Mouse (Mus musculus) liver, embryonic 12.5 days (tissue): ENCODE results near the gene Asb4. TPM values are rescaled to one million over a fixed set of nuclear protein-coding genes. Genes with fewer than 3 reads are reported as not detected.
A peak's percentile ranks its signal among the peaks of the same experiment; 100 is the strongest.

Experiments used
- ATAC-seq: fragments of 200-750 bp; cut with Nextera tagmentation; 2 replicates; pipeline ENCODE4 v1.8.0; 2017; ENCODE audit warnings: moderate number of reproducible peaks, mild to moderate bottlenecking, moderate library complexity
- H3K27ac ChIP-seq: fragments of 300-500 bp; sonication (generic); 2 replicates; pipeline ENCODE4 v1.5.1; 2016; ENCODE audit warnings: mild to moderate bottlenecking
- H3K27me3 ChIP-seq: fragments of 300-500 bp; sonication (generic); replicated peaks from 2 replicates; pipeline ENCODE4 v1.6.1; 2016; ENCODE audit warnings: mild to moderate bottlenecking, moderate library complexity
- H3K36me3 ChIP-seq: fragments of 300-500 bp; sonication (generic); 2 replicates; pipeline ENCODE4 v1.6.1; 2016; ENCODE audit warnings: mild to moderate bottlenecking, moderate library complexity
- H3K4me1 ChIP-seq: fragments of 300-500 bp; sonication (generic); 2 replicates; pipeline ENCODE4 v1.6.1; 2016
- H3K4me2 ChIP-seq: fragments of 300-500 bp; sonication (generic); 2 replicates; pipeline ENCODE4 v1.6.1; 2016; ENCODE audit warnings: mild to moderate bottlenecking, moderate library complexity
- H3K4me3 ChIP-seq: fragments of 300-500 bp; sonication (generic); 2 replicates; pipeline ENCODE4 v1.5.1; 2016; ENCODE audit warnings: mild to moderate bottlenecking, moderate library complexity
- H3K9ac ChIP-seq: fragments of 300-500 bp; sonication (generic); 2 replicates; pipeline ENCODE4 v1.6.1; 2016; ENCODE audit warnings: mild to moderate bottlenecking, moderate library complexity
- H3K9me3 ChIP-seq: fragments of 300-500 bp; sonication (generic); replicated peaks from 2 replicates; pipeline ENCODE4 v1.6.1; 2016; ENCODE audit warnings: mild to moderate bottlenecking, moderate library complexity
- WGBS: fragments of 180-500 bp; shearing (Covaris S2); methylation state at CpG from one replicate; pipeline ENCODE4 v1.1.7; 2016; ENCODE audit not compliant: insufficient replicate concordance; 5-methylcytosine and 5-hydroxymethylcytosine counted together
- polyA plus RNA-seq: library from polyadenylated mRNA; unstranded; fragments of >200 nt; fragmentation: Nextera tagmentation; extraction: Ambion mirVana; gene quantifications from 2 replicates; pipeline ENCODE4 v1.2.1, GENCODE M21; 2016

Asb4 gene
- polyA plus RNA-seq, 1 experiment from 2014 or later: 35.6 TPM

DNA sequence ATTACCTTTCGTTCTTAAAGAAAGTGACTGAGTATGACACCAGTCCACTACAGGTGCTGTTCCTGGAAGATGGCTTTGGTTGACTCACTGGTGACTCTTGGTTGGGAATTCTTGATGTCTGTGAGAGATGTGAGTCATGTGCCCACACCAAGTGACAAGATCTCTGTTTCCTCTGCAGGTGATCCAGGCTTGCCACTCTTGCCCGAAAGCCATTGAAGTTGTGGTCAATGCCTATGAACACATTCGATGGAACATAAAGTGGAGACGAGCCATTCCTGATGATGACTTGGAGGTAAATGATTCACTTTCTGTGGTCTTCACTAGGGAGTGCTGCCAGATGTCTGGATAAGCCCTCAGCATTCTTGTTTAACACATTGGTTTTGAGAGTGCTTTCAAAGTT, 46.4 kb downstream of the Asb4 start:
- H3K27me3 ChIP-seq: no peaks in the 10 kb centered on the region
- no peak overlapping the region for H3K4me2 ChIP-seq
- no peaks in the 10 kb centered on the region for H3K36me3 ChIP-seq
- 81% methylated on average over 4 of the region's 4 CpGs for WGBS
- no peaks in the 10 kb centered on the region for H3K4me1 ChIP-seq
- no peak overlapping the region for H3K4me3 ChIP-seq
- H3K27ac ChIP-seq: no peak overlapping the region
- ATAC-seq: no peak
- H3K9ac ChIP-seq: no peak overlapping the region
- no peaks in the 10 kb centered on the region for H3K9me3 ChIP-seq

DNA sequence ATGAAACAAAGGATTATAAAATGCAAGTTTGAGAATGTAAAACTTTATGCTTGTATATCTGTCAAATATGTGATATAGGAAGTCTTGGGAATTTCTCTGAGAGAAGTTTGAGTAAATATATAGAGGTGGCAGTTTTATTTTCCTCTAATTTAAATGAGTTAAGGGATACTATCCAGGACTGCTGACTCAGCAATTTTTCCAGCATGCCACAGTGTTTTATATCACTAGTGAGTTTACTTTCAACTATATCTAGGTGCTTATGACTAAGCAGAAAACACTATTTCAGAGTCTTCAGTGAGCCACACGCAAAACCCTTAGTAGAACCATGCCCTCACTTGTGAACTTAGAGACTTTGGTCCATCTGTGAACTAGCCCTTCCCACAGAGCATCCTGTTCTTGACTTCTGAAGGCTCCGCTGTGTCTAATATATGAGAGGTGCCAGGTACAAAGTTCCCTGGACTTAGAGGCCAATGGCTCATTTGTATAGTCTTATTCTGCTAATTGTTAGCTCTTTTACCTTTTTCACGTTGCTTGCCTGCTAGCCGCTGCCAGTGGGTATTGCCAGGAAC, 46.9 kb downstream of the Asb4 start:
- Histone ChIP-seq H3K4me2 (no peak overlapping the region), H3K27me3 (no peaks in the 10 kb centered on the region), H3K36me3 (no peaks in the 10 kb centered on the region), H3K9me3 (no peaks in the 10 kb centered on the region), H3K4me3 (no peak overlapping the region), H3K9ac (no peak overlapping the region), H3K4me1 (no peaks in the 10 kb centered on the region), H3K27ac (no peak overlapping the region)
- no peak for ATAC-seq
- 86% methylated on average over 4 of the region's 4 CpGs for WGBS

DNA sequence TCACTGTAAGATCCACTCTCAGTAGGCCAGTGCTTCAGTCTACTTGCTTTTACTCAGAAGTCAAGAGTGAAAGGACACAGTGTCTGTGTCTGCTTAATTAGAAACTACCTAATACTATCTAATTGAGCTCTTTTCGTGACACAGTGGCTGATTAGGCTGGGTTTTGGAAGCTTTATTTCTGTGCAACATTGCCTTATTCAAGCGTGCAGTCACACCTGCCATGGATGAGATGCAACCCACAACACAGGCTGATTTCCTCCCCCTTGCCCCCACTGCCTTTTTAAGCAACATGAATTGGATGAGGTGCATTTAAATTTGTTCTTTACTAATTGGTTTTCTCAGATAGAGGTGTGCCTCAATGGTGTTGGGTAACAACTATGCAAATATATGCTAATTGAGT, 50.7 kb downstream of the Asb4 start:
- H3K27ac ChIP-seq: no peak overlapping the region
- H3K27me3 ChIP-seq: no peaks in the 10 kb centered on the region
- H3K9ac ChIP-seq: no peak overlapping the region
- H3K4me1 ChIP-seq: no peaks in the 10 kb centered on the region
- H3K36me3 ChIP-seq: no peaks in the 10 kb centered on the region
- 58% methylated on average over 2 of the region's 2 CpGs for WGBS
- no peak for ATAC-seq
- no peaks in the 10 kb centered on the region for H3K9me3 ChIP-seq
- no peak overlapping the region for H3K4me3 ChIP-seq
- no peak overlapping the region for H3K4me2 ChIP-seq

DNA sequence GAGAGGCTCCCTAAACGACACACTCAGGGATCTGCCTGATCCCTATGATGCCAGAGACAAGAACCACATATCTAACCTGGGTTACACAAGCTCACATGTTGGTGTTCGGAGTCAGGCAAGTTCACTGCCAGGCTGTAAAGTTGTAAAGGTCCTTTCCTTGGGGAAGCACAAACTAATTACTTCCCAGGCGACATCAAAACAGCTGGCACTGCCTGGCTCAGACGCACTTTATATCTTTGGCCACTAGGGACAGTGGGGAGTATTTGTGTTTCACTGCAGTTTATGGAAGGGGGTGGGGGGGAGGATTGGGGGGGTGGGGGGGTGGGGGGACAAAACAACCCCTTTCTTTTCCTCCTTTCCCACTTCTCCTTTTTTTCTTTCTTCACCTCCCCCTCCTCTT, 54.6 kb downstream of the Asb4 start:
- no peak overlapping the region for H3K4me3 ChIP-seq
- WGBS: 42% methylated on average over 4 of the region's 4 CpGs
- no peaks in the 10 kb centered on the region for H3K36me3 ChIP-seq
- no peaks in the 10 kb centered on the region for H3K27me3 ChIP-seq
- no peaks in the 10 kb centered on the region for H3K9me3 ChIP-seq
- peaks cover 10% of the 10 kb centered on the region for H3K4me1 ChIP-seq
- ATAC-seq: no peak
- no peak overlapping the region for H3K9ac ChIP-seq
- no peak overlapping the region for H3K27ac ChIP-seq
- H3K4me2 ChIP-seq: no peak overlapping the region

DNA sequence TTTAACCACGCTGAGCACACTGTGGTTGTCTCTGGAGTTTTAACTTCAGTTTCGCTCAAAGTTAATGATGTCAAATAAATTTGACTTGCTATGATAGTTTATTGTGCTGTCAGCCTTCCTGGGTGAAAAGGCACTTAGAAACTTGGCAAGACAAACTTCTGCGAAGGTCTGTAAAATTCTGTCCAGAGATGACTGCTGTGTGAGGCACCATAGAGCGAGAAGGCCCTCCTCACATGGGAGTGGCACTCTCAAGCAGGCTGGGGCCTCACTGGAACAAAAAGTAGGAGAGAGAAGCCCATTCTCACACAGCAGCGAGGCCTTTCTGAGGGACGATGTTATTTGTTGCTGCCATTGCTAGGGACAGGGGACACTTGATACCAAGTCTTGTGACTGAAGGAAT, 58.0 kb downstream of the Asb4 start:
- WGBS: 80% methylated on average over 6 of the region's 6 CpGs
- H3K27me3 ChIP-seq: 0 out of 2 replicates have a peak, but pooled peaks cover 4% of the 10 kb centered on the region
- no peaks in the 10 kb centered on the region for H3K9me3 ChIP-seq
- H3K4me1 ChIP-seq: peaks cover 25% of the 10 kb centered on the region
- H3K36me3 ChIP-seq: no peaks in the 10 kb centered on the region
- H3K4me2 ChIP-seq: no peak overlapping the region
- no peak overlapping the region for H3K9ac ChIP-seq
- no peak for ATAC-seq
- H3K27ac ChIP-seq: no peak overlapping the region
- H3K4me3 ChIP-seq: no peak overlapping the region

DNA sequence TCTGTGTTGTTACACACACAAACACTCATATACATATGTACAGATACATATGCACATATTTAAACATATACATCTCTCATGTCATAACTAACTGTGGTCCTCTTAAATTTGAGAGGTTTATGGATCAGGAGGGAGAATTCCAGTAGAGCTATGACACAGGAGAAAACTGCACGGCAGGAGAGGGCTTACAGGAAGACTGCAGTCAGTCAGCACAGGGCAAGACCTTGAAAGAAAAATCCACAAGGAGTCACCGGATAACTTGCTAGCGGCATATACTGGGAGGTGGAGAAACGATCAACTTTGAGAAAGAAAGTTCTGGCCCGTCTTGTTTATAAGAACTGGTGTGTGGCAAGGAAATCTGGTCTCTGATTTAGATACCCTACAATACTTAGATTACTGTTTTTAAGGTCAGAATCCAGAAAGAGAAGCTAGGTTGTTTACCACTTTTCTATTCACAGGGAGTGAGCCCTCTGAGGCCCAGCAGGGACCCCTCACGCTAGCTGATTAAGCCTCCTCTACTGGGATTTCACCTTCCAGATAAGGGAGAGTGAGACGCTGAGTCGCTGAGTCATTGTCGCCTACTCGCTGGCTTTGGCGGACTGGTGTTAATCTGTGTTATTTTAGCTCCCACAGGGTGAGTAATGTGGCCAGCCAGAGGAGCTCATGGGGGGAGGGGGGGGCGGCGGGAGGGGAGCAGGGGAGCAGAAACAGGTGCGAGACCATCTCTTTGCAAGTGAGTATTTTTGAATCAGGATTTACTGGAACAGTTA, 59.3 kb downstream of the Asb4 start:
- peak overlapping the region; percentile 23; the same call in 1 of the 2 replicates for H3K27ac ChIP-seq
- 9% methylated on average over 14 of the region's 14 CpGs for WGBS
- 0 out of 2 replicates have a peak, but pooled peaks cover 4% of the 10 kb centered on the region for H3K27me3 ChIP-seq
- peaks cover 32% of the 10 kb centered on the region for H3K4me1 ChIP-seq
- H3K9me3 ChIP-seq: no peaks in the 10 kb centered on the region
- H3K4me3 ChIP-seq: no peak overlapping the region; the same call in 1 of the 2 replicates
- peak overlapping the region; percentile 56 for H3K4me2 ChIP-seq
- ATAC-seq: peak; percentile 93
- H3K9ac ChIP-seq: 0 out of 2 replicates have a peak overlapping the region, but pooled peaks have one; percentile 30
- H3K36me3 ChIP-seq: no peaks in the 10 kb centered on the region

DNA sequence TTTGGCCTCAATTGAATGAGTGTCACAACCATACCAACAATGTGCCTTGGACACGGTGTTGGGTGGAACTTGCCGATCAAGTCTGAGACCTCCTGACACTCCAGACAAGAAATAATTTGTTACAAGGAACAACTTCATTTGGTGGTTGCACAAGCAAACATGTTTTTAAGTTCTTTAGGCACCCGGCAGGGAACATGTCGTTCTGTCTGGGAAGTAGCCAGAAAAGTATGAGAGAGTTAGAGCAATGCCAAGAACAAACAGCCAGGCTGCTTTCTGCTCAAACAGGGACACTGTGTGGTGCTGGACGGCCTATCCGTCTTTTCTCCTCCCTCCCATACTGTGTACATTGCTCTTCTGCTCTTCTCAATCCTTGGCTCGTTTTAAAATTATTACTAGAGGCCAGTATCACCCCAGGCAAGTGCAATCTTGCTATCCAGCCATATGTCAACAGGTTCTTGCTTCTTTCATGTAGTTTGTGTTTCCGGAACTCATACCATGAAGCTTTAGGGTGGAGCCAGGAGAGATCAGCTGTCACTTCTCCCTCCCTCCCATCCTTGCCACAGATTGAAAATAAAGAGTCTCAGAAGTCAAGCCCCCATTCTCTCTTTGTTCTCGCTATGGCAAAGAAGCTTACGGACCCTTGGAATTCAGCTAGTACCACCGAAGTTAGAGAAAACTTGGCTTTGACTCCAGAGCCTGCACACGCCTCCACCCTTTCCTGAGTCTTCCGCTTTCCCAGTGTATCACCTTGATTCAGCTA, 60.1 kb downstream of the Asb4 start:
- H3K36me3 ChIP-seq: no peaks in the 10 kb centered on the region
- H3K27me3 ChIP-seq: 0 out of 2 replicates have a peak, but pooled peaks cover 4% of the 10 kb centered on the region
- H3K9ac ChIP-seq: no peak overlapping the region
- no peak overlapping the region; the same call in 1 of the 2 replicates for H3K4me3 ChIP-seq
- peak overlapping the region; percentile 56 for H3K4me2 ChIP-seq
- no peaks in the 10 kb centered on the region for H3K9me3 ChIP-seq
- 0 out of 2 replicates have a peak overlapping the region, but pooled peaks have one; percentile 4 for H3K27ac ChIP-seq
- H3K4me1 ChIP-seq: peaks cover 32% of the 10 kb centered on the region
- no peak for ATAC-seq
- 29% methylated on average over 13 of the region's 13 CpGs for WGBS

DNA sequence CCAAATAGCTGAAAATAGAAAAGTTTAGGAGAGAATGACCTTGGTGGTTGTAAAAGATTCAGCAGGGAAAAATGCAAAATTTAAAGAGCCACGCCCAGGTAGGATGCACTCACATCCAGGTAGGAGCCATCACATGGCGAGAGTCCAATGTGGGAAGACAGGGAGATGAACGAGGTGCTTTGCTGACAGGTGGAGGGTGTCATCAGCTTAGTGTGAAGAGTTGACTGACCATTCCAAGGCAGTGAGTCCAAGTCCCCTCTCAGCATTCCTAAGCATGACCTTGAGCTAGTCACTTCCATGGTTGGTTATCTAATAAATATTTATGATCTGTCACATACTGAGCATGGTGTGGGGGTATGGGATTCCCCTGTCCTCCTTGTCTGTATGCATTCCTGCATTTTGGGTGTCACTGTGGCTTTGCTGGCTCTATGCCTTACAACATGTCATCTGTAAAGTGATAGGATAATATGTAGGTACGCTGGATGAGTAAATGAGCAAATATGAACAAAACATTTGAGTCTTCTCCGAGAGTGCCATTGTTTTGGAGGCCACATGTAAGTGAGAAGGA, 61.2 kb downstream of the Asb4 start:
- no peak overlapping the region for H3K9ac ChIP-seq
- WGBS: 82% methylated on average over 5 of the region's 5 CpGs

DNA sequence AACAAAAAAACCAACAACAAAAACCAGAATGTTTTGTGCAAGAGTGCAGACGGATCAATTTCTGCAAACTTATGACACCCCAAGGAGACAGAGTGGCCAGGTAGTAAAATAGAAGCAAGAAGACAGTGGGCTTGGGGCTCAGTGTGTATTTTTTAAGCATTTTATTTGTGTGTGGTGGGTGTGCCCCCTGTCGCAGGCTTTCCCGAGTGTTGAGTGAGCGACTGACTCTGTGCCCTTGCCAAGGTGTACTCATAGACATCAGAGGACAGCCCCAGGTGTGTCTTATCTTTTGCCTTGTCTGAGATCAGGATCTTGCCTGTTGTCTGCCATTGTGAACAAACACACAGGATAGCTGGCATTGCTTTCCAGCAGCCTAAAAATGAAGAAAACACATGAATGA, 63.8 kb downstream of the Asb4 start:
- H3K4me1 ChIP-seq: peaks cover 30% of the 10 kb centered on the region
- no peaks in the 10 kb centered on the region for H3K36me3 ChIP-seq
- H3K4me3 ChIP-seq: no peak overlapping the region
- H3K27me3 ChIP-seq: 0 out of 2 replicates have a peak, but pooled peaks cover 4% of the 10 kb centered on the region
- no peaks in the 10 kb centered on the region for H3K9me3 ChIP-seq
- ATAC-seq: no peak
- H3K27ac ChIP-seq: no peak overlapping the region
- H3K4me2 ChIP-seq: no peak overlapping the region
- 80% methylated on average over 4 of the region's 4 CpGs for WGBS
- H3K9ac ChIP-seq: no peak overlapping the region

More for the DNA sequence above, 61.2 kb downstream of the Asb4 start:
- 0 out of 2 replicates have a peak, but pooled peaks cover 4% of the 10 kb centered on the region for H3K27me3 ChIP-seq
- no peaks in the 10 kb centered on the region for H3K36me3 ChIP-seq
- H3K4me1 ChIP-seq: peaks cover 32% of the 10 kb centered on the region
- H3K4me2 ChIP-seq: no peak overlapping the region
- no peak for ATAC-seq
- no peaks in the 10 kb centered on the region for H3K9me3 ChIP-seq
- H3K4me3 ChIP-seq: no peak overlapping the region
- no peak overlapping the region for H3K27ac ChIP-seq

DNA sequence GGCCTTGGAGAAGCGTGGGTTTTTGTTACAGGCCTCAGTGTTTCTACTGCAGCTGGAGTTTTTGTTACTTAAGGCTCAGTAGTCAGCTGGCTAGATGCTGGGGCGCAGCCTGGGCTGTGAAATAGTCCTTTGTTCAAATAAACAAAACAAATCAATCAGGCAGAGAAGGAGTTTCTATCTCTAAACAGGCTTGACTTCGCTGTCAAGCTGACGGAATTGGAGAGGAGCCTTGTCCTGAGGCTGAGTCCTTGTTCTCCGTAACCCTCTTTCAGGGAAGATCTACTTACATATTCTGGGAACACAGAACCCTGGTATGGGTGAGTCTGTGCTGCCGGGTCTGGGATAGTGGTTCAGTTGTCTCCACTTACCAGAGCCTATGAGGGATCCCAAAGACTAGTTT, 64.4 kb downstream of the Asb4 start:
- H3K4me3 ChIP-seq: no peak overlapping the region
- ATAC-seq: no peak

DNA sequence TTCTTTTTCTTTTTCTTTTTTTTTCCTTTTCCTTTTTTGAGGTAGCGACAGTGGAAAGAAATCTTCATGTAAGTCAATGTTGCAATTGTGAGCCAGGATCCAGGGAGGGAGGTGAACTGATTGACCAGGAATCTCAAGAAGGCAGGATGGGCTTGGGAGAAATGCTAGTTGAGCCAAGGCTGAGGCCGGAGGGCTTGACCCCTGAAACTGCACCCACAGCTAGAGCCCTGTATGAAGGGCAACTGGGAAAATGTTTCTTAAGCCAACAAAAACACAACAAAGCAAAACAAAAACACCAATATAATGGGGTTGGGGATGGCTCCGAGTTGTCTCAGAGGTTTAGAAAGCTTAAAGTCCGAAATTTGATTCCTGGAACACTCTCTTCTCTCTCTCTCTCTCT, 65.2 kb downstream of the Asb4 start:
- no peak overlapping the region for H3K27ac ChIP-seq
- 66% methylated on average over 4 of the region's 4 CpGs for WGBS
- no peak for ATAC-seq
- H3K4me1 ChIP-seq: peaks cover 16% of the 10 kb centered on the region
- H3K36me3 ChIP-seq: no peaks in the 10 kb centered on the region
- H3K4me3 ChIP-seq: no peak overlapping the region
- no peak overlapping the region for H3K4me2 ChIP-seq
- H3K9ac ChIP-seq: no peak overlapping the region
- H3K9me3 ChIP-seq: no peaks in the 10 kb centered on the region
- 0 out of 2 replicates have a peak, but pooled peaks cover 4% of the 10 kb centered on the region for H3K27me3 ChIP-seq

More for the DNA sequence above, 64.4 kb downstream of the Asb4 start:
- H3K36me3 ChIP-seq: no peaks in the 10 kb centered on the region
- H3K27ac ChIP-seq: no peak overlapping the region
- H3K4me1 ChIP-seq: peaks cover 24% of the 10 kb centered on the region
- H3K9ac ChIP-seq: no peak overlapping the region
- WGBS: 74% methylated on average over 6 of the region's 6 CpGs
- 0 out of 2 replicates have a peak, but pooled peaks cover 4% of the 10 kb centered on the region for H3K27me3 ChIP-seq
- H3K4me2 ChIP-seq: no peak overlapping the region
- no peaks in the 10 kb centered on the region for H3K9me3 ChIP-seq
